Mouse (Mus musculus) E14TG2a.4 (cell line): Measurements from ENCODE around the gene Rgs9.
A peak's percentile ranks its signal among the peaks of the same experiment; 100 is the strongest.

Experiments
- CTCF ChIP-seq: conservative IDR thresholded peaks from 2 replicates; pipeline ENCODE4 v1.5.1; 2014; ENCODE audit warnings: low read length
- NANOG ChIP-seq: IDR thresholded peaks from 2 replicates; pipeline ENCODE4 v1.6.1; 2014; ENCODE audit warnings: borderline replicate concordance, low read length, mixed read lengths
- POU5F1 ChIP-seq: IDR thresholded peaks from 2 replicates; pipeline ENCODE4 v1.6.1; 2014; ENCODE audit warnings: low read length, borderline replicate concordance

GRCm38 (mm10) chr11:109331424-109331824, 33.5 kb upstream of the Rgs9 start:
- peak; percentile 69 for TF ChIP-seq CTCF
- TF ChIP-seq POU5F1 = no peak
- no peak for TF ChIP-seq NANOG
